Mouse (Mus musculus) liver, embryonic 14.5 days (tissue): Measurements from ENCODE around the gene Jmjd1c.

ENCODE experiments used
- CTCF ChIP-seq: IDR thresholded peaks from 2 replicates; pipeline ENCODE4 v1.5.1; 2016; ENCODE audit warnings: antibody characterized with exemption, low read depth, control low read depth
- EP300 ChIP-seq: IDR thresholded peaks from 2 replicates; pipeline ENCODE4 v1.6.1; 2016; ENCODE audit warnings: antibody characterized with exemption, low read depth

DNA sequence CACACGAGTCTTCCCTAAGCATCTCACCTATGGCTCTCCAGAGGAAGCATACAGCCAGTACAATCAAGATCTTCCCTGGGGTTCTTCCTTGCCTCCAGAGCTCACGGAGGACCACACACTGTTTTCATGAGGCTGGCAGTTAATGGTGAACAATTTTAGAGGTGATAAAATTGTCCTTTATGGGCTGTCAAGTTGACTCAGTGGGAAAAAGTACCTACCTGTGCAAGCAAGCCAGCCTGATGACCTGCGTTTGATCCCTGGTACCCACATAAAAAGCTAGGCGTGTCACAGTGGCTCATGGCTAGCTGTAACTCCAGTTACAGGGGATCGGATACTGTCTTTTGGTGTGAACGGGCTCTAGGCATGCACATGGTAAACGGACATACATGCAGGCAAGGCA is 10.0 kb upstream of the Jmjd1c start:
- TF ChIP-seq CTCF (no peak), EP300 (no peak)
